Mouse (Mus musculus) embryo, embryonic 10 days (tissue): ENCODE measurements around the gene Hspb6.
A peak's percentile ranks its signal among the peaks of the same experiment; 100 is the strongest.

ENCODE experiments used
- DNase-seq: peaks from one replicate; pipeline ENCODE4 v3.0.0-alpha.2; 2015; ENCODE audit warnings: low spot score

Gene Hspb6

GRCm38 (mm10) chr7:30586455-30587020 lies 34.6 kb downstream of the Hspb6 start:
- DNase-seq: no peak

GRCm38 (mm10) chr7:30587842-30588667 lies 36.1 kb downstream of the Hspb6 start:
- DNase-seq: peak; percentile 28

GRCm38 (mm10) chr7:30588676-30589434 lies 36.9 kb downstream of the Hspb6 start, which contains the start of gene Kmt2b:
Gene Kmt2b, minus strand, starts transcription at chr7:30588726.
- peak; percentile 99 for DNase-seq

- DNase-seq: peak; percentile 94
These were observed 37.7 kb downstream of the Hspb6 start for GRCm38 (mm10) chr7:30589435-30590301.

GRCm38 (mm10) chr7:30590927-30591604 lies 39.1 kb downstream of the Hspb6 start:
- no peak for DNase-seq

GRCm38 (mm10) chr7:30591605-30591951 lies 39.6 kb downstream of the Hspb6 start:
- DNase-seq: no peak

GRCm38 (mm10) chr7:30592772-30593423 lies 40.9 kb downstream of the Hspb6 start:
- DNase-seq: no peak

GRCm38 (mm10) chr7:30593579-30594509 lies 41.9 kb downstream of the Hspb6 start:
- DNase-seq: no peak

- DNase-seq: no peak
These were observed 42.6 kb downstream of the Hspb6 start for GRCm38 (mm10) chr7:30594510-30595024.

GRCm38 (mm10) chr7:30596093-30596492 lies 44.1 kb downstream of the Hspb6 start:
- no peak for DNase-seq

GRCm38 (mm10) chr7:30596811-30597210 lies 44.8 kb downstream of the Hspb6 start:
- no peak for DNase-seq

- no peak for DNase-seq
These were observed 46.8 kb downstream of the Hspb6 start, which contains the start of gene Zbtb32 for GRCm38 (mm10) chr7:30598786-30599185. Gene Zbtb32, minus strand, starts transcription at chr7:30598909.

GRCm38 (mm10) chr7:30599933-30600353 lies 48.0 kb downstream of the Hspb6 start:
- DNase-seq: peak; percentile 91

- no peak for DNase-seq
These were observed 48.7 kb downstream of the Hspb6 start for GRCm38 (mm10) chr7:30600651-30601050.

GRCm38 (mm10) chr7:30602583-30602982 lies 50.6 kb downstream of the Hspb6 start:
- DNase-seq: peak; percentile 33

- DNase-seq: no peak
These were observed 52.4 kb downstream of the Hspb6 start for GRCm38 (mm10) chr7:30604424-30604823.

GRCm38 (mm10) chr7:30604944-30605343 lies 53.0 kb downstream of the Hspb6 start:
- no peak for DNase-seq
